Mouse (Mus musculus) right cerebral cortex, postnatal 4 days (tissue): ENCODE data around the gene Fancc.
"Not testable (repeated sequence)": the region's sequence is repeated elsewhere in the genome, so short reads cannot be mapped to it uniquely, and the experiment has no call there.

Experiments
- DNase-seq: peaks from one replicate; pipeline ENCODE4 v3.0.0-alpha.2; 2022

Fancc gene

GRCm38 (mm10) chr13:63514931-63515360 lies 17.9 kb upstream of the Fancc start:
- no peak for DNase-seq

GRCm38 (mm10) chr13:63513374-63514098 lies 16.5 kb upstream of the Fancc start:
- DNase-seq, result no peak

GRCm38 (mm10) chr13:63512411-63512810 lies 15.3 kb upstream of the Fancc start:
- DNase-seq, result no peak

- DNase-seq, result no peak
These were observed 10.7 kb upstream of the Fancc start for GRCm38 (mm10) chr13:63507821-63508220.

GRCm38 (mm10) chr13:63507001-63507556 lies 10.0 kb upstream of the Fancc start:
- no peak for DNase-seq

- DNase-seq, result no peak
These were observed 9.3 kb upstream of the Fancc start for GRCm38 (mm10) chr13:63506364-63506763.

GRCm38 (mm10) chr13:63502391-63502790 lies 5.3 kb upstream of the Fancc start:
- DNase-seq, result no peak

- no peak for DNase-seq
These were observed 2.4 kb upstream of the Fancc start for GRCm38 (mm10) chr13:63499489-63499888.

GRCm38 (mm10) chr13:63487707-63488042 lies 9.4 kb downstream of the Fancc start:
- DNase-seq, result no peak

GRCm38 (mm10) chr13:63486791-63487706 lies 10.0 kb downstream of the Fancc start:
- DNase-seq, result no peak

GRCm38 (mm10) chr13:63475356-63475755 lies 21.7 kb downstream of the Fancc start:
- no peak for DNase-seq

- DNase-seq, result peak; percentile 11
These were observed 44.2 kb downstream of the Fancc start for GRCm38 (mm10) chr13:63452898-63453297.

GRCm38 (mm10) chr13:63451140-63451539 lies 45.9 kb downstream of the Fancc start:
- no peak for DNase-seq

GRCm38 (mm10) chr13:63445419-63445818 lies 51.7 kb downstream of the Fancc start:
- no peak for DNase-seq

GRCm38 (mm10) chr13:63432759-63433158 lies 64.3 kb downstream of the Fancc start:
- no peak for DNase-seq

GRCm38 (mm10) chr13:63431857-63432191 lies 65.3 kb downstream of the Fancc start:
- DNase-seq, result no peak

GRCm38 (mm10) chr13:63431030-63431856 lies 65.8 kb downstream of the Fancc start:
- DNase-seq, result peak; percentile 90

- no peak for DNase-seq
These were observed 66.4 kb downstream of the Fancc start for GRCm38 (mm10) chr13:63430681-63431029.

- DNase-seq, result no peak
These were observed 66.9 kb downstream of the Fancc start for GRCm38 (mm10) chr13:63430206-63430605.

- not testable (repeated sequence) for DNase-seq
These were observed 68.9 kb downstream of the Fancc start for GRCm38 (mm10) chr13:63428211-63428610.

GRCm38 (mm10) chr13:63423060-63423459 lies 74.0 kb downstream of the Fancc start:
- DNase-seq, result no peak

GRCm38 (mm10) chr13:63421225-63421624 lies 75.9 kb downstream of the Fancc start:
- no peak for DNase-seq

GRCm38 (mm10) chr13:63418148-63418547 lies 78.9 kb downstream of the Fancc start:
- DNase-seq, result no peak
